In genomic region chr9:121171609-121172008, GRCm38 (mm10) we compare ENCODE assay signal across 28 mouse cellular contexts.
"Had no signal": no experiment of that assay in that cellular context is flagged by ENCODE, and none has a peak within 500 bp of the region (broad histone marks: within the 10 kb centered on the region; RNA-seq: fewer than 3 reads in every experiment).

No protein-coding gene starts in this region.

- H3K4me3 ChIP-seq: embryonic facial prominence, embryonic 10.5 days; embryonic facial prominence, embryonic 12.5 days; embryonic facial prominence, embryonic 13.5 days; embryonic facial prominence, embryonic 15.5 days; erythroblast, embryonic 14.5 days; forebrain, embryonic 10.5 days; forebrain, embryonic 12.5 days; forebrain, embryonic 13.5 days; forebrain, embryonic 15.5 days; gastrocnemius, adult 2 months; heart, adult 2 months had no signal

- H3K9ac ChIP-seq: embryonic facial prominence, embryonic 12.5 days; embryonic facial prominence, embryonic 13.5 days; embryonic facial prominence, embryonic 15.5 days; forebrain, embryonic 12.5 days; forebrain, embryonic 13.5 days; forebrain, embryonic 15.5 days; forebrain, postnatal 0 days had no signal

- H3K9me3 ChIP-seq: embryonic facial prominence, embryonic 10.5 days; embryonic facial prominence, embryonic 12.5 days; embryonic facial prominence, embryonic 13.5 days; embryonic facial prominence, embryonic 15.5 days; forebrain, embryonic 10.5 days; forebrain, embryonic 12.5 days; forebrain, embryonic 13.5 days; forebrain, embryonic 15.5 days had no signal

- H3K4me1 ChIP-seq: embryonic facial prominence, embryonic 10.5 days; embryonic facial prominence, embryonic 12.5 days; embryonic facial prominence, embryonic 13.5 days; forebrain, embryonic 10.5 days; forebrain, embryonic 12.5 days; forebrain, embryonic 13.5 days; forebrain, embryonic 15.5 days had no signal

- H3K4me2 ChIP-seq: embryonic facial prominence, embryonic 12.5 days; embryonic facial prominence, embryonic 13.5 days; embryonic facial prominence, embryonic 15.5 days; forebrain, embryonic 12.5 days; forebrain, embryonic 13.5 days; forebrain, embryonic 15.5 days had no signal

- H3K27me3 ChIP-seq: embryonic facial prominence, embryonic 12.5 days; embryonic facial prominence, embryonic 13.5 days; embryonic facial prominence, embryonic 15.5 days; forebrain, embryonic 12.5 days; forebrain, embryonic 13.5 days; forebrain, embryonic 15.5 days had no signal

- DNase-seq: cerebellum, adult 8-10 months; cerebellum, adult 9-10 months; cerebellum, adult 9-11 months; cerebellum, postnatal 10 days; cerebellum, postnatal 14 days; cerebellum, postnatal 25 days; cerebellum, postnatal 36 days; embryo, embryonic 11 days; forebrain, postnatal 0 days; gastrocnemius, adult 2 months; gastrocnemius, postnatal 10 days; gastrocnemius, postnatal 14 days; gastrocnemius, postnatal 25 days; gastrocnemius, postnatal 36 days; heart, adult 11 months; heart, adult 18-20 months; heart, adult 2 months had no signal

- ATAC-seq: forebrain, embryonic 13.5 days; forebrain, embryonic 14.5 days; forebrain, embryonic 15.5 days; forebrain, embryonic 16.5 days; forebrain, postnatal 0 days had no signal

- H3K36me3 ChIP-seq: embryonic facial prominence, embryonic 10.5 days; embryonic facial prominence, embryonic 12.5 days; embryonic facial prominence, embryonic 15.5 days; forebrain, embryonic 12.5 days; forebrain, embryonic 15.5 days had no signal

- H3K27ac ChIP-seq: embryonic facial prominence, embryonic 10.5 days; embryonic facial prominence, embryonic 12.5 days; embryonic facial prominence, embryonic 13.5 days; embryonic facial prominence, embryonic 15.5 days; forebrain, embryonic 10.5 days; forebrain, embryonic 12.5 days; forebrain, embryonic 13.5 days; forebrain, embryonic 15.5 days; gastrocnemius, adult 2 months; heart, adult 2 months had no signal
